Mouse (Mus musculus) embryonic facial prominence, embryonic 14.5 days (tissue): ENCODE measurements around the gene Sdk1. TPM values are rescaled to one million over a fixed set of nuclear protein-coding genes. Genes with fewer than 3 reads are reported as not detected.
A peak's percentile ranks its signal among the peaks of the same experiment; 100 is the strongest.

Source experiments
- ATAC-seq: fragments of 200-750 bp; cut with Nextera tagmentation; 2 replicates; pipeline ENCODE4 v1.8.0; 2017; ENCODE audit warnings: low read depth, moderate number of reproducible peaks, moderate TSS enrichment
- DNase-seq: peaks from one replicate; pipeline ENCODE4 v3.0.0-alpha.2; 2015; ENCODE audit warnings: low spot score
- H3K27ac ChIP-seq: fragments of 300-500 bp; sonication (generic); replicated peaks from 2 replicates; pipeline ENCODE4 v1.5.1; 2014; ENCODE audit warnings: low read depth, mild to moderate bottlenecking, low read length, moderate library complexity
- H3K27me3 ChIP-seq: fragments of 300-500 bp; sonication (generic); replicated peaks from 2 replicates; pipeline ENCODE4 v1.6.1; 2014; ENCODE audit warnings: low read length; ENCODE audit not compliant: control insufficient read depth, insufficient read depth
- H3K36me3 ChIP-seq: fragments of 300-500 bp; sonication (generic); 2 replicates; pipeline ENCODE4 v1.6.1; 2014; ENCODE audit warnings: low read length, mixed read lengths; ENCODE audit not compliant: control insufficient read depth, insufficient read depth
- H3K4me1 ChIP-seq: fragments of 300-500 bp; sonication (generic); 2 replicates; pipeline ENCODE4 v1.6.1; 2014; ENCODE audit warnings: antibody characterized with exemption, low read length; ENCODE audit not compliant: control insufficient read depth, insufficient read depth
- H3K4me2 ChIP-seq: fragments of 300-500 bp; sonication (generic); 2 replicates; pipeline ENCODE4 v1.6.1; 2014; ENCODE audit warnings: low read depth, mild to moderate bottlenecking, low read length, moderate library complexity, mixed read lengths
- H3K4me3 ChIP-seq: fragments of 300-500 bp; sonication (generic); 2 replicates; pipeline ENCODE4 v1.5.1; 2014; ENCODE audit warnings: low read depth, mild to moderate bottlenecking, low read length
- H3K9ac ChIP-seq: fragments of 300-500 bp; sonication (generic); 2 replicates; pipeline ENCODE4 v1.6.1; 2014; ENCODE audit warnings: low read depth, mild to moderate bottlenecking, low read length, moderate library complexity, mixed read lengths
- H3K9me3 ChIP-seq: fragments of 300-500 bp; sonication (generic); 2 replicates; pipeline ENCODE4 v1.6.1; 2016; ENCODE audit warnings: low read length; ENCODE audit not compliant: control insufficient read depth
- WGBS: fragments of 180-500 bp; shearing (Covaris S2); extraction: QIAGEN DNeasy Blood & Tissue Kit; methylation state at CpG from one replicate; pipeline ENCODE4 v1.1.7; 2014; 5-methylcytosine and 5-hydroxymethylcytosine counted together
- polyA plus RNA-seq: library from polyadenylated mRNA; unstranded; fragments of >200 nt; fragmentation: Nextera tagmentation; extraction: Ambion mirVana; gene quantifications from 2 replicates; pipeline ENCODE4 v1.2.1, GENCODE M21; 2014

The Sdk1 gene
- polyA plus RNA-seq, 1 experiment from 2014 or later: 2.7 TPM

DNA sequence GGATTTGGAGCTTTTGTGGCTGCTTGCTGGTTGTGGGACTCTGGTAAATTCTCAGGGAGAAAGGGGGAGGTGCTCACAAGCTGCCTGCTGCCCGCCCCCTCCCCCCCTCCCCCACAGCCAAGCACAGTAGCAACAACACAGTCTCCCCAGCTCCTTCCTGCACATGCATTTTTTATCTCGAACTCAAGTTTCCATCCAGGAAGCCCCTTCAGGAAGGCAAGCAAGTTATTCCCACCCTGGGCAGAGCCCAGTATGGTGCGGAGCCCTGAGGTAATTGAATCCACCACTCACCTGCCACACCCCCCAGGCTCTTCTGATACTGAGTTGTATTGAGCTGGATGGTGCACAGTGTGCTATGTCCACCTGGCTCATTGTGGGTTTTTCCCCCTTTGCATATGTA lies 768.9 kb downstream of the Sdk1 start:
- no peak overlapping the region for H3K9ac ChIP-seq
- no peak overlapping the region for H3K27ac ChIP-seq
- 14% methylated on average over 2 of the region's 3 CpGs for WGBS
- no peak overlapping the region for H3K4me2 ChIP-seq
- 0 out of 2 replicates have a peak, but pooled peaks have one; percentile 15 for ATAC-seq
- H3K4me3 ChIP-seq: no peak overlapping the region
- DNase-seq: no peak
- H3K9me3 ChIP-seq: 0 out of 2 replicates have a peak, but pooled peaks cover 3% of the 10 kb centered on the region
- no peaks in the 10 kb centered on the region for H3K27me3 ChIP-seq
- peaks cover 10% of the 10 kb centered on the region; the same call in 1 of the 2 replicates for H3K4me1 ChIP-seq
- H3K36me3 ChIP-seq: no peaks in the 10 kb centered on the region

DNA sequence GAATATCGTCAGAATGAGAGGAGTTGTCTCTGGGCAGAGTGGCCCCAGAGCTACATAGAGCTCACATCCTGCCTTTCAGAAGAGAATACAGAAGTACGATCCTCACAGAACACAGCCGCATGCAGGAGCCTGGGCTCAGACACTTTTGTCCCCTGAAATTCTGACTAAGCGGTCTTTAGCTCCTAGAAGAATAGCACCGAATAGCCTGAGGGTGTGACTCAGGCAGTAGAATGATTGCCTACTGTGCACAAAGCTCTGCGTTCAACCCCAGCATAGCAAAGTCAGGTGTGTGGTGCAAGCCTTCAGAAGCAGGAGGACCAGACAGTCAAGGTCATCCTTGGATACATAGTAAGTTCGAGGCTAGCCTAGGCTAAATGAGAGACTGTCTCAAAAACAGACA lies 775.7 kb downstream of the Sdk1 start:
- H3K4me1 ChIP-seq: no peaks in the 10 kb centered on the region
- H3K36me3 ChIP-seq: no peaks in the 10 kb centered on the region
- H3K27ac ChIP-seq: no peak overlapping the region
- H3K4me2 ChIP-seq: no peak overlapping the region
- H3K9me3 ChIP-seq: no peaks in the 10 kb centered on the region
- no peak overlapping the region for H3K4me3 ChIP-seq
- H3K9ac ChIP-seq: no peak overlapping the region
- no peaks in the 10 kb centered on the region for H3K27me3 ChIP-seq
- DNase-seq: no peak
- no peak for ATAC-seq
- 78% methylated on average over 7 of the region's 7 CpGs for WGBS

DNA sequence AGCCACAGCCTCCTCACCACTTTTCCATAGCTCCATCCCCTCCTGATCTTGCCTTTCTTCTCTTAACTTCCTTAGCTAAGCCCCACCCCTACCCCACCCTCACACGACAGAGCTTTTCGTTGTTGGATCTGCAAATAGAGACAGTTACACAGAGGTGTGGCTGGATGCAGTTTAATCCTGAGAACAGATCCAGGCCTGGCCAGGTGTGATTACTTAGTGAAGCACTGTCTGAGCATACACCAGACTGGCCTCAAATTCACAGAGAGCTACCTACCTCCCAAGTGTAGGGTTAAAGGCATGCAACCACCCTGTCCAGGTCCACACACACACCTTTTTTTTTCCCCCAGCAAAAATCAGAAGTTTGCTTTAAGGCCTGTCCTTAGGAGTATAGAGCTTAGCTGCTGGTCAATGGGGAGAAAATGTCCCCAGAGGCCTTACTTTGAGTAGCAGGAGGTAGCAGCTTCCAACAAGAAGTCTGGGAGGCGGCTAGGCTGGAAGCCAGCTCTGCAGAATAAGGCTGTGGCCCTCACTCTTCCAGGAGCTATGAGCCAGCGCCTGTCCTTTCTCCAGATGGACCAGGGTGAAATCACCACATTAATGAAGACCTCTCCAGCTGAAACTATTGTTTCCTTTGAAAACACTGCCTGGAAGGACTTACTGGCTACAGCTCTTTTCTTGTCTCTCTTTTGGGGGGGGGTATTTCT lies 781.7 kb downstream of the Sdk1 start:
- Histone ChIP-seq H3K36me3 (no peaks in the 10 kb centered on the region), H3K27me3 (no peaks in the 10 kb centered on the region), H3K9me3 (no peaks in the 10 kb centered on the region), H3K4me3 (no peak overlapping the region), H3K4me2 (no peak overlapping the region), H3K4me1 (no peaks in the 10 kb centered on the region), H3K27ac (no peak overlapping the region), H3K9ac (no peak overlapping the region)
- 58% methylated on average over 4 of the region's 4 CpGs for WGBS
- ATAC-seq (no peak), DNase-seq (peak; percentile 28)

DNA sequence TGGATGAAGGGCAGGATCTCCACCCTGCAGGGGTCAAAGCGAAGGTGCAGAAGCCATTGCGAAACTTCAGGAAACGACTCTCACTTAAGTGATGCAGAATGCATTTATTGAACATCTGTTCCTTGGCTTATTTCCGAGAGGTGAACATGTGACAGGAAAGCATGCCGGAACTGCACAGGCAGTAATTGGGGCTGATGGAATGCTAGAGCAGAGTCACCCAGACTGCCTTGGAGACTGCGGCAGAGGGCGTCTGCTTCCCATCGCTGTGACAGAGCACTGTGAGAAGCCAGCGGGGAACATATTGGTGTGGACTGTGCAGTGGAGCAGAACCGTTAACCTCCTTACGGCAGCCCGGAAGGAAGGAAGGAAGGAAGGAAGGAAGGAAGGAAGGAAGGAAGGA lies 783.2 kb downstream of the Sdk1 start:
- no peaks in the 10 kb centered on the region for H3K4me1 ChIP-seq
- no peak overlapping the region for H3K9ac ChIP-seq
- no peak overlapping the region for H3K4me2 ChIP-seq
- no peak overlapping the region for H3K4me3 ChIP-seq
- no peaks in the 10 kb centered on the region for H3K27me3 ChIP-seq
- peak; percentile 68 for DNase-seq
- peak; percentile 62 for ATAC-seq
- H3K27ac ChIP-seq: no peak overlapping the region
- WGBS: 42% methylated on average over 12 of the region's 12 CpGs
- no peaks in the 10 kb centered on the region for H3K9me3 ChIP-seq
- no peaks in the 10 kb centered on the region for H3K36me3 ChIP-seq

DNA sequence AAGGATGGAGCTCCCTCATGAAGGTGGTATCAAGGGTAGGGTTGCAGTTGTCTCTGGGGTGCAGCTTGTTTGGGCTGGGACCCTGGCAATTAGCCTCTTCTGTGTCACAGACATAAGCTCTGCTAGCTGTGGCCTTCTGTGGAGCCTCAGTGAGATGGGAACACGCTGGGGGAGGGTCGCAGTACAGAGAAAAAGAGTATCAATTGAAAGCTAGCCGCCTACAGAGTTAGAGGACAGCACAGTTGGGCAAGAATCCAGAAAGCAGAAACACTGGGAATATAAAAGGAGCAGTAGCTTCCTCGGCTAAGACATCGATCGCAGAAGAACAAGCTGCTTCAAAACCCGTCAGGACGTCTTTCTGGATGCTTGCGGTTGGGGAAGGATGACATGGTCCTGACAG lies 795.2 kb downstream of the Sdk1 start:
- DNase-seq: no peak
- 85% methylated on average over 9 of the region's 9 CpGs for WGBS

DNA sequence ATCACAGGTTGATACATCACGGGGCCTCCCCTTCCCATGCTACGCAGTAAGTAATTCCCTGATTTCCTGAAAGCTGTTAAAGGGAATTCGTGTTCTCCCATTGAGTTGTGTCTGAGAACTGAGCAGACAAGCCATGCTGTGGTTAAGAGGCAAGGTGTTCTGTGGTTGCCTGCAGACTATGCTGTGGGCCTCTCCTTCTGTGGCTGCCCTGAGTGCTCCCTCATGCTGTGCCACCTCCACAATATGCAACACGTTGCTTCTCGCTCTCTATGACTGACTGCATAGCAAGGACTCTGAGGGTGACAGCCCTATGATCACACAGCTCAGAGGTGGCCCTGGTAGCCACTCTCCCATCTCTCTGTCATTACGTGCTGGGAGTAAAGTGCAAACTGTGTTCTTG lies 797.9 kb downstream of the Sdk1 start:
- no peaks in the 10 kb centered on the region for H3K36me3 ChIP-seq
- no peak overlapping the region for H3K4me3 ChIP-seq
- H3K4me1 ChIP-seq: no peaks in the 10 kb centered on the region
- H3K9ac ChIP-seq: no peak overlapping the region
- ATAC-seq (no peak), DNase-seq (no peak)
- no peak overlapping the region for H3K27ac ChIP-seq
- no peak overlapping the region for H3K4me2 ChIP-seq
- H3K27me3 ChIP-seq: no peaks in the 10 kb centered on the region
- H3K9me3 ChIP-seq: no peaks in the 10 kb centered on the region
- WGBS: 80% methylated on average over 6 of the region's 6 CpGs

More for the DNA sequence above, 795.2 kb downstream of the Sdk1 start:
- no peaks in the 10 kb centered on the region for H3K36me3 ChIP-seq
- H3K4me2 ChIP-seq: no peak overlapping the region
- H3K27me3 ChIP-seq: no peaks in the 10 kb centered on the region
- ATAC-seq: no peak
- H3K4me3 ChIP-seq: no peak overlapping the region
- H3K4me1 ChIP-seq: no peaks in the 10 kb centered on the region
- H3K9me3 ChIP-seq: no peaks in the 10 kb centered on the region
- H3K27ac ChIP-seq: no peak overlapping the region
- no peak overlapping the region for H3K9ac ChIP-seq

DNA sequence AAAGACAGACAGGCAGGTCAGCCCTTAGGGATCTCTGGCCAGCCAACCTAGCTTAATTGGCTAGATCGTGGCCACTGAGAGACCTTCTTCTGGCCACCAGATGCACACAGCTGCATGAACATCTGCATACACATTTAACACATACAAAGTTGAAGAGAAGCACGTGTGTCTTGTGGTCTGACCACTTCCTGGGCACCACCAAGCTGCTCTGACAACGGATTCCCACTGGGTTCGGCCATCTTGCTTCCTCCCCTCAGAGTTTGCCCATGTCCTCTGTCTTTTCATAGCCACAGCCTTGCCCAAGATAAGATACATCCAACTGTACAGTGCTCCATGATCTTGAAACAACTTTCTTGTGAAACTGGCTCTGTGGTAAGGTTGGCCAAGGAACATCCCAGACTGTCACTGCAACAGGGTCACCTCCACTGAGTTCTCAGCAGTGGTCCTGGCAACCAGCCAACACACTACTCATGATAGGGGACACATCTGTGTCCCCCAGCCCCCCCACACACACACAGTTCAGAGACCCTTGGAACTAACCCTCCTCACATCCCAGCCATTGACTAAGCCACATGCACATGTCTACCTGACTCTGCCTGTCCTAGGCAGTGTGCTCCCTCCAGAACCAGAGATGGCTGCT lies 798.7 kb downstream of the Sdk1 start:
- DNase-seq: no peak
- Histone ChIP-seq H3K27me3 (no peaks in the 10 kb centered on the region), H3K9me3 (no peaks in the 10 kb centered on the region), H3K4me3 (no peak overlapping the region), H3K4me2 (no peak overlapping the region), H3K4me1 (no peaks in the 10 kb centered on the region), H3K9ac (no peak overlapping the region), H3K27ac (no peak overlapping the region), H3K36me3 (no peaks in the 10 kb centered on the region)
- ATAC-seq: no peak
- WGBS: 82% methylated on average over 4 of the region's 4 CpGs

DNA sequence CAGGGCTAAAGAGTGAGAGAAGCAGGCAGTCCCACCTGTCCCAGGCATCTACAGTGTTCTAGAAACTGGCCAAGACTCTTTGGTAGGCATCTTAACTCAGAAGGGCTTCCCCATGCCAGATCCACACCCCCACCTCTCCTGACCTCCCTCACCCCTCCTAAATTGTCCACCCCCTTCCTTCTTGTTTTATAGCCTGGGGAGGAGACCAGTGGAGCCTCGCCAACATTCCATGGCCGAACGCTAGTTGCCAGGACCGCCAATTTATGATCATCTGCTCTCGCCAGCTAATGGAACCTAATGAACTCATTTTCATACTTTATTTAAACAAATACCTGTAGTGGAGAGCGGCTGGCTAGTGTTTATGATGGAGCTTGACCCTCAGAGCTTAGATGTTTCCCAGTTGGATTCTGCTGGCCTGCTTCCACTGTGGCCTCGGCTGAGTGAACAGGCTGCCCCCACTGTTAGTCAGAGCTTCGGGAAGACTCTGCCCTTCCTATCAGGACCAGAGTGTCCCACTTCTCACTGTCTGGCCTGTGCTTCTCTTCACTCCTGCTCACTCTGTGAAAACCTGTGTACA lies 800.0 kb downstream of the Sdk1 start:
- no peaks in the 10 kb centered on the region for H3K27me3 ChIP-seq
- no peaks in the 10 kb centered on the region for H3K9me3 ChIP-seq
- H3K36me3 ChIP-seq: 0 out of 2 replicates have a peak, but pooled peaks cover 4% of the 10 kb centered on the region
- DNase-seq (no peak), ATAC-seq (no peak)
- H3K9ac ChIP-seq: no peak overlapping the region
- WGBS: 64% methylated on average over 8 of the region's 8 CpGs
- H3K4me2 ChIP-seq: no peak overlapping the region
- H3K4me3 ChIP-seq: no peak overlapping the region
- H3K27ac ChIP-seq: no peak overlapping the region
- no peaks in the 10 kb centered on the region for H3K4me1 ChIP-seq
